Mouse (Mus musculus) neural tube, embryonic 15.5 days (tissue): ENCODE results near the gene Pcdh10. TPM values are rescaled to one million over a fixed set of nuclear protein-coding genes. Genes with fewer than 3 reads are reported as not detected.
A peak's percentile ranks its signal among the peaks of the same experiment; 100 is the strongest.

ENCODE experiments used
- ATAC-seq: fragments of 200-750 bp; cut with Nextera tagmentation; 2 replicates; pipeline ENCODE4 v1.8.0; 2017; ENCODE audit warnings: mild to moderate bottlenecking, moderate TSS enrichment, moderate library complexity; ENCODE audit not compliant: low FRiP score
- H3K27ac ChIP-seq: fragments of 300-500 bp; sonication (generic); replicated peaks from 2 replicates; pipeline ENCODE4 v1.5.1; 2015; ENCODE audit warnings: mild to moderate bottlenecking, inconsistent platforms
- H3K27me3 ChIP-seq: fragments of 300-500 bp; sonication (generic); replicated peaks from 2 replicates; pipeline ENCODE4 v1.6.1; 2015; ENCODE audit warnings: inconsistent platforms
- H3K36me3 ChIP-seq: fragments of 300-500 bp; sonication (generic); 2 replicates; pipeline ENCODE4 v1.6.1; 2015; ENCODE audit warnings: inconsistent platforms
- H3K4me1 ChIP-seq: fragments of 300-500 bp; sonication (generic); 2 replicates; pipeline ENCODE4 v1.6.1; 2015; ENCODE audit warnings: inconsistent platforms
- H3K4me2 ChIP-seq: fragments of 300-500 bp; sonication (generic); 2 replicates; pipeline ENCODE4 v1.6.1; 2015; ENCODE audit warnings: inconsistent platforms, mild to moderate bottlenecking, moderate library complexity
- H3K4me3 ChIP-seq: fragments of 300-500 bp; sonication (generic); replicated peaks from 2 replicates; pipeline ENCODE4 v1.5.1; 2015; ENCODE audit warnings: mild to moderate bottlenecking, inconsistent platforms
- H3K9ac ChIP-seq: fragments of 300-500 bp; sonication (generic); replicated peaks from 2 replicates; pipeline ENCODE4 v1.6.1; 2015; ENCODE audit warnings: mild to moderate bottlenecking, inconsistent platforms
- H3K9me3 ChIP-seq: fragments of 300-500 bp; sonication (generic); replicated peaks from 2 replicates; pipeline ENCODE4 v1.6.1; 2016; ENCODE audit warnings: inconsistent platforms
- WGBS: fragments of 180-500 bp; shearing (Covaris S2); methylation state at CpG from one replicate; pipeline ENCODE4 v1.1.7; 2015; ENCODE audit warnings: mixed read lengths; 5-methylcytosine and 5-hydroxymethylcytosine counted together
- polyA plus RNA-seq: library from polyadenylated mRNA; unstranded; fragments of >200 nt; fragmentation: Nextera tagmentation; extraction: Ambion mirVana; gene quantifications from 2 replicates; pipeline ENCODE4 v1.2.1, GENCODE M21; 2015

Pcdh10 gene
- 13.6 and 19.8 TPM in 2 replicates for polyA plus RNA-seq

- Histone ChIP-seq H3K27me3 (no peaks in the 10 kb centered on the region), H3K36me3 (no peaks in the 10 kb centered on the region), H3K4me1 (peaks cover 16% of the 10 kb centered on the region; the same call in 1 of the 2 replicates), H3K9me3 (no peaks in the 10 kb centered on the region), H3K9ac (peak within 1 kb of the TSS; percentile 82), H3K4me2 (peak within 1 kb of the TSS; percentile 91), H3K4me3 (peak within 1 kb of the TSS; percentile 70), H3K27ac (peak within 1 kb of the TSS; percentile 93)
- under 1% methylated on average over 26 of the region's 26 CpGs for WGBS
- peak; percentile 89 for ATAC-seq
Measured at GRCm38 (mm10) chr3:45378145-45378544, at the start of gene Pcdh10. TSS of gene Pcdh10 (plus strand) at chr3:45378398.

GRCm38 (mm10) chr3:45355919-45356318 is 22.3 kb upstream of the Pcdh10 start:
- ATAC-seq, result no peak
- Histone ChIP-seq H3K36me3 (no peaks in the 10 kb centered on the region), H3K27ac (no peak overlapping the region), H3K4me3 (no peak overlapping the region), H3K4me2 (no peak overlapping the region), H3K9me3 (no peaks in the 10 kb centered on the region), H3K4me1 (no peaks in the 10 kb centered on the region), H3K27me3 (no peaks in the 10 kb centered on the region), H3K9ac (no peak overlapping the region)
- 65% methylated on average over 1 of the region's 1 CpGs for whole genome bisulfite sequencing

- Histone ChIP-seq H3K27me3 (no peaks in the 10 kb centered on the region), H3K4me2 (no peak overlapping the region), H3K36me3 (no peaks in the 10 kb centered on the region), H3K4me3 (no peak overlapping the region), H3K4me1 (no peaks in the 10 kb centered on the region), H3K9me3 (no peaks in the 10 kb centered on the region), H3K27ac (no peak overlapping the region), H3K9ac (no peak overlapping the region)
- no peak for ATAC-seq
- 75% methylated on average over 1 of the region's 1 CpGs for WGBS
Measured at GRCm38 (mm10) chr3:45368952-45369351, 9.2 kb upstream of the Pcdh10 start.

- no peak for ATAC-seq
- Histone ChIP-seq H3K4me1 (peaks cover 16% of the 10 kb centered on the region; the same call in 1 of the 2 replicates), H3K27me3 (no peaks in the 10 kb centered on the region), H3K36me3 (no peaks in the 10 kb centered on the region), H3K27ac (peak overlapping the region; percentile 93), H3K4me2 (peak overlapping the region; percentile 91), H3K9ac (peak overlapping the region; percentile 78), H3K4me3 (peak overlapping the region; percentile 70), H3K9me3 (no peaks in the 10 kb centered on the region)
- under 1% methylated on average over 27 of the region's 27 CpGs for WGBS
Measured at GRCm38 (mm10) chr3:45375761-45376500, 2.3 kb upstream of the Pcdh10 start.

- ATAC-seq, result peak; percentile 20
- H3K4me1 ChIP-seq, result peaks cover 16% of the 10 kb centered on the region; the same call in 1 of the 2 replicates
- under 1% methylated on average over 59 of the region's 59 CpGs for WGBS
- H3K9me3 ChIP-seq, result no peaks in the 10 kb centered on the region
- H3K27ac ChIP-seq, result peak overlapping the region; percentile 93
- peak overlapping the region; percentile 70 for H3K4me3 ChIP-seq
- H3K9ac ChIP-seq, result peak overlapping the region; percentile 78
- peak overlapping the region; percentile 91 for H3K4me2 ChIP-seq
- H3K27me3 ChIP-seq, result no peaks in the 10 kb centered on the region
- no peaks in the 10 kb centered on the region for H3K36me3 ChIP-seq
Measured at GRCm38 (mm10) chr3:45376501-45377390, 1.5 kb upstream of the Pcdh10 start.

- H3K4me1 ChIP-seq, result peaks cover 16% of the 10 kb centered on the region; the same call in 1 of the 2 replicates
- peak; percentile 40 for ATAC-seq
Measured at GRCm38 (mm10) chr3:45377391-45377998, 703 bp upstream of the Pcdh10 start.

GRCm38 (mm10) chr3:45379541-45379971 is 1.4 kb downstream of the Pcdh10 start:
- Histone ChIP-seq H3K9ac (peak overlapping the region; percentile 82), H3K4me3 (peak overlapping the region; percentile 70), H3K4me2 (peak overlapping the region; percentile 91), H3K36me3 (no peaks in the 10 kb centered on the region), H3K9me3 (no peaks in the 10 kb centered on the region), H3K4me1 (peaks cover 21% of the 10 kb centered on the region), H3K27ac (peak overlapping the region; percentile 81), H3K27me3 (no peaks in the 10 kb centered on the region)
- ATAC-seq, result no peak
- WGBS, result 0% methylated on average over 24 of the region's 29 CpGs

More at GRCm38 (mm10) chr3:45377391-45377998, 703 bp upstream of the Pcdh10 start:
- Histone ChIP-seq H3K9me3 (no peaks in the 10 kb centered on the region), H3K4me2 (peak overlapping the region; percentile 91), H3K36me3 (no peaks in the 10 kb centered on the region), H3K9ac (peak overlapping the region; percentile 78), H3K27ac (peak overlapping the region; percentile 93), H3K4me3 (peak overlapping the region; percentile 70), H3K27me3 (no peaks in the 10 kb centered on the region)
- WGBS, result under 1% methylated on average over 26 of the region's 26 CpGs

- H3K36me3 ChIP-seq, result no peaks in the 10 kb centered on the region
- H3K4me3 ChIP-seq, result peak overlapping the region; percentile 70
- under 1% methylated on average over 55 of the region's 55 CpGs for WGBS
- no peaks in the 10 kb centered on the region for H3K9me3 ChIP-seq
- H3K4me2 ChIP-seq, result peak overlapping the region; percentile 91
- H3K9ac ChIP-seq, result peak overlapping the region; percentile 82
- ATAC-seq, result no peak; the same call in 1 of the 2 replicates
- H3K4me1 ChIP-seq, result peaks cover 22% of the 10 kb centered on the region
- H3K27ac ChIP-seq, result peak overlapping the region; percentile 81
- no peaks in the 10 kb centered on the region for H3K27me3 ChIP-seq
Measured at GRCm38 (mm10) chr3:45379972-45380761, 2.0 kb downstream of the Pcdh10 start.

- Histone ChIP-seq H3K36me3 (no peaks in the 10 kb centered on the region), H3K4me3 (peak overlapping the region; percentile 70), H3K9ac (peak overlapping the region; percentile 82), H3K4me2 (peak overlapping the region; percentile 91), H3K27me3 (no peaks in the 10 kb centered on the region), H3K4me1 (peaks cover 17% of the 10 kb centered on the region), H3K27ac (peak overlapping the region; percentile 81), H3K9me3 (no peaks in the 10 kb centered on the region)
- peak; percentile 1; the same call in 1 of the 2 replicates for ATAC-seq
- under 1% methylated on average over 82 of the region's 82 CpGs for WGBS
Measured at GRCm38 (mm10) chr3:45380811-45381761, 2.9 kb downstream of the Pcdh10 start.
